Mouse (Mus musculus) ES-E14 (cell line): ENCODE data around the gene Mfap3.

Source experiments
- CHD2 ChIP-seq: IDR thresholded peaks from 2 replicates; pipeline ENCODE4 v1.6.1; 2014; ENCODE audit warnings: mild to moderate bottlenecking, low read depth, low read length, inconsistent platforms
- HCFC1 ChIP-seq: IDR thresholded peaks from 2 replicates; pipeline ENCODE4 v1.6.1; 2012; ENCODE audit warnings: low read length, inconsistent platforms, borderline replicate concordance; ENCODE audit not compliant: insufficient read depth
- MAFK ChIP-seq: IDR thresholded peaks from 2 replicates; pipeline ENCODE4 v1.6.1; 2014; ENCODE audit warnings: mild to moderate bottlenecking, low read depth, low read length, inconsistent platforms; ENCODE audit not compliant: insufficient read depth
- ZC3H11A ChIP-seq: IDR thresholded peaks from 2 replicates; pipeline ENCODE4 v1.6.1; 2012; ENCODE audit warnings: low read depth, mild to moderate bottlenecking, inconsistent platforms, low read length, borderline replicate concordance
- ZNF384 ChIP-seq: IDR thresholded peaks from 2 replicates; pipeline ENCODE4 v1.6.1; 2012; ENCODE audit warnings: low read depth, low read length, inconsistent platforms

DNA sequence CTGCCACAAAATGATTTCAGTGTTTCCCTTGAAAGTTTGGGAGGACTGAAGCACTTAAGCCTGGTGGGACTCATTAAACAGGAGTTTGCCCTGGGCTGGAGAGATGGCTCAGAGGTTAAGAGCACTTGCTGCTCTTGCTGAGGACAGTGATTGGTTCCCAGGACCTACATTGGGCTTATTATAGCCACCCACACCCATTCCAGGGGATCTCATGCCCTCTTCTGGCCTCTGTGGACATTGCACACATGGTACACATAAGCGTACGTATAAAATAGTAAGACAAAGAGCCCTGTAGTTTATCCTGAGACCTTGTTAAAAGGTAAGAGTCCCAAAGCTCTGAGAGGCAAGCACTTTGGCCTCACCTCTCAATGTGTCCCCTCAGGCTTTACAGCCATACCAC is 31.8 kb downstream of the Mfap3 start:
- no peak for TF ChIP-seq HCFC1
- no peak for TF ChIP-seq ZNF384
- no peak for TF ChIP-seq MAFK
- TF ChIP-seq CHD2, result no peak
- TF ChIP-seq ZC3H11A, result no peak
